Mouse (Mus musculus): ENCODE measurements around the gene Rps12.

- no peak for TF ChIP-seq CTCF (IDR thresholded peaks at IDR 0.05; ENCODE audit: extremely low read depth, insufficient read depth, low read length)
- no peak for TF ChIP-seq POLR2A (IDR thresholded peaks at IDR 0.05; ENCODE audit: extremely low read depth, insufficient read depth, low read length)
Measured at GRCm38 (mm10) chr10:23788056-23788600, 1.1 kb upstream of the Rps12 start.
